Mouse (Mus musculus) liver, embryonic 14.5 days (tissue): ENCODE data around the gene Slc38a10.

Experiments used
- CTCF ChIP-seq: IDR thresholded peaks from 2 replicates; pipeline ENCODE4 v1.5.1; 2016; ENCODE audit warnings: antibody characterized with exemption, low read depth, control low read depth
- EP300 ChIP-seq: IDR thresholded peaks from 2 replicates; pipeline ENCODE4 v1.6.1; 2016; ENCODE audit warnings: antibody characterized with exemption, low read depth

- TF ChIP-seq CTCF (no peak), EP300 (no peak)
Measured at GRCm38 (mm10) chr11:120184371-120185315, 33.5 kb upstream of the Slc38a10 start.
